Mouse (Mus musculus) embryo, embryonic 10 days (tissue): ENCODE measurements at regions not wholly inside any gene's neighbourhood (a gene's known extent, or its start where the extent isn't known, plus 50 kb on each side); places are given as distances from the start of the nearest gene placed in this dataset.
"Not testable (repeated sequence)": the region's sequence is repeated elsewhere in the genome, so short reads cannot be mapped to it uniquely, and the experiment has no call there.

Experiments
- DNase-seq: peaks from one replicate; pipeline ENCODE4 v3.0.0-alpha.2; 2015; ENCODE audit warnings: low spot score

DNA sequence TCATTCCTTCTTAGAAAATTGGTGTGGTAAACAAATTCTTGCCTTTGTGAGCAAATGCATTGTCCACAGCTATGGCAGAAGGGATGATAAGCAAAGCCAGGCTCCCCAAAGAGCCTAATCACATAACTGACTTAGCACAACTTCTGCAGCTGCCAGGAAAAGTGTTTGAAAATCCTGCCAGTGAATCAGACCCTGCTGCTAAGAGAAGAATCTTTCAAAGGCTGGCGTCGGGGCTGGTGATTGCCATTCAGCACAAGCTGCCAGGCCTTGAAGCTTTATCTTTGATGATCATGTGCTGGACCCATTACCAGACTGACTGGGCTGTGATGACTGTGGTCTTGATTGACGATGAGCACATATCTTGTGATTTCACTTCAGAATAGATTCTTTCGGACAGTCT lies 713.9 kb upstream of the Tex47 start:
- no peak for DNase-seq

DNA sequence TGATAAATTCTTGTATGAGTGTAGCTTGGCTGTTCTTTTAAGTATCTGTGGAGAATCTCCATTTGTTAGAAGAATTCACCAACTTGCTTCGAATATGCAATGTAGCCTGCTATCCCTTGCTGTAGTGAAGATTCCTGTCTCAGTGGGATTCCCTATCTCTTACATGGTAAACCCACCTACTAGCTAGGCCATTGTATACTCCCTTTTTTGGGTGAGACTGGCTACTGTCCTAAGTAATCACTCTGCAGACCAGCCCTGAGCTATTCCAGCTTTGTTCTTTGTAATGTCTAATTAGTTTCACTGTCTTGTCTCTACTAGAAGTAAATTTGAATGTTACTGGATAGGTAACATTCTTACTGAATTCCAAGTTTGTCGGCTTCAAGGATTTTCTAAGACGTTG lies 692.8 kb upstream of the Tex47 start:
- DNase-seq = not testable (repeated sequence)

DNA sequence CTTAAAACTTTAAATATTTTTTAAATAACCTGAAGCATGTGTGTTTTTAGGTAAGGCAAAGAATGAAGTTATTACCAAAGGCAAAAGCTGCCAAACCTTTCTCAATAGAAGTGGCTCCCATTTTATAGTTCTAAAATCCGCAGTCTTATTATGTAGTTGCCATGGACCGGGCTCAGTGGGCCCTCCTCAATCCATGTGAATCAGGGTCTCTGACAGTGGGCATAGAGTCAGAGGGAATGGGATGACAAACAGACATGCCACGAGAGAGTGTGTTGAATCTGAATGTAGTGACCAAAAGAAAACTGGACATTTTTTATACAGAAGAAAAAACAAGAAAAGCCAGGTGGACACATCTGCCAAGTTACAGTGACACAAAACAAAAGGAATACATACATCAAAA lies 659.0 kb upstream of the Tex47 start:
- DNase-seq = no peak

DNA sequence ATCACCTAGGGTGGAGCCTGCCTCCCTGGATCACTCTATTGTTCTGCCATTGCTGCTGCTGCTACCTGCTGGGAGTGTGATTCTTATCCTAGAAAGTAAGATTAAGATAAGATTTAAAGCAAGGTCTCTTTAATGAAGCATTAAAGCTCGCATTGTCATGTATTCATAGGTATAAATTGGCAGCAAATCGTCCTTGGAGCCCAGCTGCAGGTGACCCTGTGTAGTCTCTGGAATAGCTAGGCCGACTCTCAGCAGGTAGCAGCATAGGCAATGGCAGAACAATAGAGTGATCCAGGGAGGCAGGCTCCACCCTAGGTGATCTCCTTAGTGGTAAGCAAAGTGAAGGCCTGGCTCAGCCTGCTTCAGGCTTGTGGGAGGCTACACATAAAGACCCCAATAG lies 627.7 kb upstream of the Tex47 start:
- not testable (repeated sequence) for DNase-seq

DNA sequence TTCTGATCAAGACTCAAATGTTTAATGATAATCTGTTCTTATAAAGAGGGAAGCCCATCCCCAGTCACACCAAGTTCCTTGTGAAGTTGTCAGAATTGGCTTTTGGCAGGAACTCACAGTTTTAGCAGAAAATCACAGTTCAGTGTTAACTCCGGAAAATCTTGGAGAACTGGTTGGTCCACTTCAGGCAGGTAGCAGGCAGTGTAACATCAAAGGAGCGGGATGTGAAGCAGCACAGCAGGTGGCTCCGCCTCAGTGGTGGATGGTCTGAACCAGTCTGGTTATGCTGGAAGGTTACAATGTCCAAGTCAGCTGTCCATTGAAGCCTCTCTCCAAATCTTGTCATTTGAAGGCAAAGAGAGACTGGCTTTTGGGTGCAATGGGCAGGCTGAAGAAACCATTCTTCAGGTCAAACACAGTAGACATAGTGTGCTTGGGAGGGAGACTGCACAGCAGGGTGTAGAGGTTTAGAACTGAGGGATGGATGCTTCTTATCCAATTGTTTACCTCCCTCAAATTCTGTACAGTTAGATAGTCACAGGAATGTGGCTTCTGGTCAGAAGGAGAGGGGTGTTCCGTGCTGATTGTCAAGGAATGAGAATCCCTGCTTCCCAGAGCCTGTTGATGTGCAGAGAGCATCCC lies 594.1 kb upstream of the Tex47 start:
- peak; percentile 21 for DNase-seq

DNA sequence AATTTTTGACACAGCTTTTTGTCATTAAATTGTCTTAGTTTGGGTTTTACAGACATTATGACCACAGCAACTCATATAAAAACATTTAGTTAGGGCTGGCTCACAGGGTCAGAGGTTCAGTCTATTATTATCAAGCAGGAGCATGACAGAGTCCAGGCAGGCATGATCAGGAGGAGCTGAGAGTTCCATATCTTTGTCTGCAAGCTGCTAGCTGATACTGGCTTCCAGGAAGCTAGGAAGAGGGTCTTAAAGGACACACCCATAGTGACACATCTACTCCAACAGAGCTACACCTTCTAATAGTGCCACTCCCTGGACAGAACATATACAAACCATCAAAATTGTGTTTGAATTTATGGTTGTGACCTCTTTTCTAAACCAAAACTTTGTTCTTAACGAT lies 587.7 kb upstream of the Tex47 start:
- peak; percentile 8 for DNase-seq

DNA sequence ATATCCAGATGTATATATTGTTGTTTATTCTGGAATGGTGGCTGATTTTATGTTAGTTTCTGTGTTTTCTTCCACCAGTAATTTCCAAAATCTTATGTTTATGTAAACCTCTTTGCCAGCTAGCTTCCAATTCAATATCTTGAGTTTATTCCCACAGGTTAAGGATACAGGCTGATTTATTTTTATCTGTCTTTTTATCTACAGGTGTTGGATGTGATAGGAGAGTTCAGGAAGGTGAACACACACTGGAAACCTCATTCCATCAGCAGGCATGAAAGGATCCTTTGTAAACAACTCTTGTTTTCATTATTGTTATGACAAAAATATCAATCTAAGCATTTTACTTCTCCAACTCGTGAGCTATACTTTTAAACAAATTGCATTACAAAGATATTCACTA lies 587.3 kb upstream of the Tex47 start:
- DNase-seq = no peak
